Mouse (Mus musculus): Measurements from ENCODE around the gene Tmem208.

DNA sequence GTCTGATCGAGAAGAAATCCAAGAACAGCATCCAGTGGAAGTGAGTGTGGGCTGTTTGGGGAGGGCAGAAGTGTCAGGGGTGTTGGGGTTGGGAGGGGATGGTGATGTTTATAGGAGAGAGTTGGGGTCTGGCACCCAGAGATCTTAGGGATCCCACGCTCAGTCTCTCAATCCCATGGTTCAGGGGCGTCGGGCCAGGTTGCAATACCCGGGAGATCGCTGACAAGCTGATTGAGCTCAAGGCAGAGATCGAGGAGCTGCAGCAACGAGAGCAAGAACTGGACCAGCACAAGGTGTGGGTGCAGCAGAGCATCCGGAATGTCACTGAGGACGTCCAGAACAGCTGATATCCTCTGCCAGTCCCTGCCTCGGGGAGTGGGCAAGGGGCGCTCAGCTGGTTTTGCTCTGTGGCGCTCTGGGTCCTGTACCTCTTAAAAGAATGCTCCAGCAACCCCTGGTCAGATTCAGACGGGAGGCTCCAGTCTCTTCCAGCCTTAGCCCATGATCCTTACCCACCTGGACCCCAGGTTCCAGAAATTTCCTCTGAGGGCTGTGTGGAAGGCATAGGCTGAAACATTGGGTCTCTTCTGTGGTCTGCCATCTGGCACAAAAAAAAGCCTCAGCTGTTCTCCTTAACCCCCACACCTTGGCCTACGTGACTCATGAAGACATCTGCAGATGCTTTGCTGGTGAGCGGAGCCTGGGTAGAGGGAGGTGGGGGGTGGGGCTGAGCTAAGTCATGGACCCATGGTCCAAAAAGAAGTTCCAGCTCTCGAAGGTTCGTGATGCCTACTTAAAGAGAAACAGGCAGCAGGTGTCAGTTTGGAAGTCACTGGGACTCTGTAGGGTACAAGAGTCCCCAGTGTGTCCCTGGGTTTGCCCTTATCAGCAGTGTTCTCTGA lies 27.6 kb upstream of the Tmem208 start:
- TF ChIP-seq CTCF (conservative IDR thresholded peaks at IDR 0.05; ENCODE audit: low read length) (no peak), NANOG (IDR thresholded peaks at IDR 0.05; ENCODE audit: borderline replicate concordance, low read length) (no peak), POU5F1 (IDR thresholded peaks at IDR 0.05; ENCODE audit: borderline replicate concordance, low read length) (no peak)
